Mouse (Mus musculus): Measurements from ENCODE around the gene Git2. TPM values are rescaled to one million over a fixed set of nuclear protein-coding genes. Genes with fewer than 3 reads are reported as not detected.

Git2 gene
- total and polyA plus RNA-seq, 2 experiments, result 11.0 to 11.8 TPM

GRCm38 (mm10) chr5:114690633-114691567, 84.4 kb downstream of the Git2 start, which contains the start of gene Gltp:
Gene Gltp, minus strand, starts transcription at chr5:114690984.
- Histone ChIP-seq H3K27ac (replicated peaks; ENCODE audit: insufficient read depth, low read depth, low read length) (no peak within 1 kb of the TSS), H3K36me3 (ENCODE audit: control insufficient read depth, insufficient read depth, low read length) (no peaks in the 10 kb centered on the region), H3K79me2 (ENCODE audit: control insufficient read depth, insufficient read depth, low read length) (0 out of 2 replicates have a peak, but pooled peaks cover 2% of the 10 kb centered on the region), H3K4me1 (ENCODE audit: control insufficient read depth, insufficient read depth, low read length) (peaks cover 3% of the 10 kb centered on the region; the same call in 1 of the 2 replicates), H3K4me3 (ENCODE audit: insufficient read depth, low read depth, low read length) (peak within 1 kb of the TSS; percentile 81), H3K27me3 (ENCODE audit: control insufficient read depth, insufficient read depth, low read length) (no peaks in the 10 kb centered on the region), H3K9ac (ENCODE audit: low read depth, low read length) (peak within 1 kb of the TSS; percentile 85)
- peak; percentile 30 for DNase-seq (ENCODE audit: extremely low read depth, low read depth, low spot score)
- TF ChIP-seq POLR2A (IDR thresholded peaks at IDR 0.05; ENCODE audit: extremely low read depth, insufficient read depth, low read length) (no peak), CTCF (IDR thresholded peaks at IDR 0.05; ENCODE audit: low read depth, low read length) (peak; percentile 30; the same call in 1 of the 2 replicates)
- WGBS, result 6% methylated on average over 74 of the region's 75 CpGs

- Histone ChIP-seq H3K79me2 (ENCODE audit: control insufficient read depth, insufficient read depth, low read length) (0 out of 2 replicates have a peak, but pooled peaks cover 2% of the 10 kb centered on the region), H3K36me3 (ENCODE audit: control insufficient read depth, insufficient read depth, low read length) (no peaks in the 10 kb centered on the region), H3K9ac (ENCODE audit: low read depth, low read length) (no peak overlapping the region; the same call in 1 of the 2 replicates), H3K27ac (replicated peaks; ENCODE audit: insufficient read depth, low read depth, low read length) (no peak overlapping the region), H3K4me3 (ENCODE audit: insufficient read depth, low read depth, low read length) (0 out of 2 replicates have a peak overlapping the region, but pooled peaks have one; percentile 29), H3K4me1 (ENCODE audit: control insufficient read depth, insufficient read depth, low read length) (peaks cover 3% of the 10 kb centered on the region; the same call in 1 of the 2 replicates), H3K27me3 (ENCODE audit: control insufficient read depth, insufficient read depth, low read length) (no peaks in the 10 kb centered on the region)
- WGBS, result 34% methylated on average over 16 of the region's 16 CpGs
- DNase-seq (ENCODE audit: extremely low read depth, low read depth, low spot score), result peak; percentile 8
- no peak for TF ChIP-seq CTCF (IDR thresholded peaks at IDR 0.05; ENCODE audit: low read depth, low read length)
Measured at GRCm38 (mm10) chr5:114689700-114690366, 85.5 kb downstream of the Git2 start.

- DNase-seq (ENCODE audit: extremely low read depth, low read depth, low spot score), result no peak
- Histone ChIP-seq H3K27ac (replicated peaks; ENCODE audit: insufficient read depth, low read depth, low read length) (no peak overlapping the region), H3K9ac (ENCODE audit: low read depth, low read length) (no peak overlapping the region), H3K4me3 (ENCODE audit: insufficient read depth, low read depth, low read length) (no peak overlapping the region), H3K27me3 (ENCODE audit: control insufficient read depth, insufficient read depth, low read length) (no peaks in the 10 kb centered on the region), H3K36me3 (ENCODE audit: control insufficient read depth, insufficient read depth, low read length) (no peaks in the 10 kb centered on the region), H3K4me1 (ENCODE audit: control insufficient read depth, insufficient read depth, low read length) (peaks cover 3% of the 10 kb centered on the region; the same call in 1 of the 2 replicates), H3K79me2 (ENCODE audit: control insufficient read depth, insufficient read depth, low read length) (0 out of 2 replicates have a peak, but pooled peaks cover 2% of the 10 kb centered on the region)
- WGBS, result 88% methylated on average over 13 of the region's 13 CpGs
- no peak for TF ChIP-seq CTCF (IDR thresholded peaks at IDR 0.05; ENCODE audit: low read depth, low read length)
- TF ChIP-seq POLR2A (IDR thresholded peaks at IDR 0.05; ENCODE audit: extremely low read depth, insufficient read depth, low read length), result no peak
Measured at GRCm38 (mm10) chr5:114688703-114689102, 86.6 kb downstream of the Git2 start.

- H3K36me3 ChIP-seq (ENCODE audit: control insufficient read depth, insufficient read depth, low read length), result no peaks in the 10 kb centered on the region
- peaks cover 3% of the 10 kb centered on the region; the same call in 1 of the 2 replicates for H3K4me1 ChIP-seq (ENCODE audit: control insufficient read depth, insufficient read depth, low read length)
- H3K79me2 ChIP-seq (ENCODE audit: control insufficient read depth, insufficient read depth, low read length), result 0 out of 2 replicates have a peak, but pooled peaks cover 2% of the 10 kb centered on the region
- no peaks in the 10 kb centered on the region for H3K27me3 ChIP-seq (ENCODE audit: control insufficient read depth, insufficient read depth, low read length)
- no peak overlapping the region for H3K9ac ChIP-seq (ENCODE audit: low read depth, low read length)
- no peak overlapping the region for H3K4me3 ChIP-seq (ENCODE audit: insufficient read depth, low read depth, low read length)
- no peak for TF ChIP-seq CTCF (IDR thresholded peaks at IDR 0.05; ENCODE audit: low read depth, low read length)
- no peak for TF ChIP-seq POLR2A (IDR thresholded peaks at IDR 0.05; ENCODE audit: extremely low read depth, insufficient read depth, low read length)
- DNase-seq (ENCODE audit: extremely low read depth, low read depth, low spot score), result no peak
- no peak overlapping the region for H3K27ac ChIP-seq (replicated peaks; ENCODE audit: insufficient read depth, low read depth, low read length)
Measured at GRCm38 (mm10) chr5:114687901-114688300, 87.4 kb downstream of the Git2 start.

GRCm38 (mm10) chr5:114686726-114687210, 88.5 kb downstream of the Git2 start:
- no peak overlapping the region for H3K27ac ChIP-seq (replicated peaks; ENCODE audit: insufficient read depth, low read depth, low read length)
- DNase-seq (ENCODE audit: extremely low read depth, low read depth, low spot score), result no peak
- no peaks in the 10 kb centered on the region for H3K27me3 ChIP-seq (ENCODE audit: control insufficient read depth, insufficient read depth, low read length)
- H3K79me2 ChIP-seq (ENCODE audit: control insufficient read depth, insufficient read depth, low read length), result 0 out of 2 replicates have a peak, but pooled peaks cover 2% of the 10 kb centered on the region
- no peak overlapping the region for H3K9ac ChIP-seq (ENCODE audit: low read depth, low read length)
- no peaks in the 10 kb centered on the region for H3K36me3 ChIP-seq (ENCODE audit: control insufficient read depth, insufficient read depth, low read length)
- H3K4me3 ChIP-seq (ENCODE audit: insufficient read depth, low read depth, low read length), result no peak overlapping the region
- no peak for TF ChIP-seq CTCF (IDR thresholded peaks at IDR 0.05; ENCODE audit: low read depth, low read length)
- TF ChIP-seq POLR2A (IDR thresholded peaks at IDR 0.05; ENCODE audit: extremely low read depth, insufficient read depth, low read length), result no peak
- peaks cover 3% of the 10 kb centered on the region; the same call in 1 of the 2 replicates for H3K4me1 ChIP-seq (ENCODE audit: control insufficient read depth, insufficient read depth, low read length)
- WGBS, result 77% methylated on average over 7 of the region's 7 CpGs

Data from liver, adult 2 months (tissue).